Mouse (Mus musculus): Measurements from ENCODE around the gene Crim1. TPM values are rescaled to one million over a fixed set of nuclear protein-coding genes. Genes with fewer than 3 reads are reported as not detected.

Crim1 gene
- polyA plus RNA-seq, 1 experiment, result 19.2 TPM

- no peaks in the 10 kb centered on the region; the same call in 1 of the 2 replicates for H3K27me3 ChIP-seq (ENCODE audit: control insufficient read depth, insufficient read depth, low read length)
- H3K36me3 ChIP-seq (ENCODE audit: control insufficient read depth, insufficient read depth, low read length), result no peaks in the 10 kb centered on the region
- WGBS, result under 1% methylated on average over 73 of the region's 73 CpGs
- peak overlapping the region; percentile 46 for H3K4me3 ChIP-seq (ENCODE audit: control insufficient read depth, insufficient read depth, low read length)
- no peak overlapping the region for H3K27ac ChIP-seq (ENCODE audit: control insufficient read depth, insufficient read depth, low read length)
- peak; percentile 50 for DNase-seq
- no peak for TF ChIP-seq POLR2A (IDR thresholded peaks at IDR 0.05; ENCODE audit: control insufficient read depth, extremely low read depth, insufficient read depth, low read length, poor library complexity)
- TF ChIP-seq CTCF (IDR thresholded peaks at IDR 0.05; ENCODE audit: borderline replicate concordance, control insufficient read depth, extremely low read depth, insufficient read depth, low read length, poor library complexity), result no peak
- peaks cover 11% of the 10 kb centered on the region for H3K4me1 ChIP-seq (replicated peaks; ENCODE audit: control insufficient read depth, insufficient read depth, low read length)
These were observed 643 bp downstream of the Crim1 start for GRCm38 (mm10) chr17:78200561-78201220.

- Histone ChIP-seq H3K36me3 (ENCODE audit: control insufficient read depth, insufficient read depth, low read length) (no peaks in the 10 kb centered on the region), H3K4me1 (replicated peaks; ENCODE audit: control insufficient read depth, insufficient read depth, low read length) (peaks cover 11% of the 10 kb centered on the region), H3K27me3 (ENCODE audit: control insufficient read depth, insufficient read depth, low read length) (no peaks in the 10 kb centered on the region; the same call in 1 of the 2 replicates), H3K27ac (ENCODE audit: control insufficient read depth, insufficient read depth, low read length) (no peak overlapping the region), H3K4me3 (ENCODE audit: control insufficient read depth, insufficient read depth, low read length) (peak overlapping the region; percentile 46)
- TF ChIP-seq CTCF (IDR thresholded peaks at IDR 0.05; ENCODE audit: borderline replicate concordance, control insufficient read depth, extremely low read depth, insufficient read depth, low read length, poor library complexity), result no peak
- TF ChIP-seq POLR2A (IDR thresholded peaks at IDR 0.05; ENCODE audit: control insufficient read depth, extremely low read depth, insufficient read depth, low read length, poor library complexity), result no peak
- 5% methylated on average over 39 of the region's 39 CpGs for WGBS
- DNase-seq, result peak; percentile 44
These were observed 1.4 kb downstream of the Crim1 start for GRCm38 (mm10) chr17:78201221-78202058.

GRCm38 (mm10) chr17:78202221-78202620 is 2.2 kb downstream of the Crim1 start:
- Histone ChIP-seq H3K4me1 (replicated peaks; ENCODE audit: control insufficient read depth, insufficient read depth, low read length) (peaks cover 11% of the 10 kb centered on the region), H3K27ac (ENCODE audit: control insufficient read depth, insufficient read depth, low read length) (no peak overlapping the region), H3K36me3 (ENCODE audit: control insufficient read depth, insufficient read depth, low read length) (no peaks in the 10 kb centered on the region), H3K4me3 (ENCODE audit: control insufficient read depth, insufficient read depth, low read length) (no peak overlapping the region), H3K27me3 (ENCODE audit: control insufficient read depth, insufficient read depth, low read length) (no peaks in the 10 kb centered on the region; the same call in 1 of the 2 replicates)
- WGBS, result 32% methylated on average over 5 of the region's 5 CpGs
- TF ChIP-seq POLR2A (IDR thresholded peaks at IDR 0.05; ENCODE audit: control insufficient read depth, extremely low read depth, insufficient read depth, low read length, poor library complexity) (no peak), CTCF (IDR thresholded peaks at IDR 0.05; ENCODE audit: borderline replicate concordance, control insufficient read depth, extremely low read depth, insufficient read depth, low read length, poor library complexity) (no peak)
- no peak for DNase-seq

GRCm38 (mm10) chr17:78202756-78203155 is 2.7 kb downstream of the Crim1 start:
- WGBS, result 92% methylated on average over 3 of the region's 3 CpGs
- no peak overlapping the region for H3K4me3 ChIP-seq (ENCODE audit: control insufficient read depth, insufficient read depth, low read length)
- peaks cover 11% of the 10 kb centered on the region for H3K4me1 ChIP-seq (replicated peaks; ENCODE audit: control insufficient read depth, insufficient read depth, low read length)

GRCm38 (mm10) chr17:78203478-78203877 is 3.4 kb downstream of the Crim1 start:
- Histone ChIP-seq H3K27ac (ENCODE audit: control insufficient read depth, insufficient read depth, low read length) (no peak overlapping the region), H3K4me3 (ENCODE audit: control insufficient read depth, insufficient read depth, low read length) (no peak overlapping the region), H3K36me3 (ENCODE audit: control insufficient read depth, insufficient read depth, low read length) (no peaks in the 10 kb centered on the region), H3K27me3 (ENCODE audit: control insufficient read depth, insufficient read depth, low read length) (no peaks in the 10 kb centered on the region; the same call in 1 of the 2 replicates), H3K4me1 (replicated peaks; ENCODE audit: control insufficient read depth, insufficient read depth, low read length) (peaks cover 11% of the 10 kb centered on the region)
- no peak for DNase-seq
- TF ChIP-seq CTCF (IDR thresholded peaks at IDR 0.05; ENCODE audit: borderline replicate concordance, control insufficient read depth, extremely low read depth, insufficient read depth, low read length, poor library complexity) (no peak), POLR2A (IDR thresholded peaks at IDR 0.05; ENCODE audit: control insufficient read depth, extremely low read depth, insufficient read depth, low read length, poor library complexity) (no peak)
- 51% methylated on average over 5 of the region's 5 CpGs for WGBS

More at GRCm38 (mm10) chr17:78202756-78203155, 2.7 kb downstream of the Crim1 start:
- H3K27ac ChIP-seq (ENCODE audit: control insufficient read depth, insufficient read depth, low read length), result no peak overlapping the region
- no peaks in the 10 kb centered on the region for H3K36me3 ChIP-seq (ENCODE audit: control insufficient read depth, insufficient read depth, low read length)
- TF ChIP-seq CTCF (IDR thresholded peaks at IDR 0.05; ENCODE audit: borderline replicate concordance, control insufficient read depth, extremely low read depth, insufficient read depth, low read length, poor library complexity), result no peak
- TF ChIP-seq POLR2A (IDR thresholded peaks at IDR 0.05; ENCODE audit: control insufficient read depth, extremely low read depth, insufficient read depth, low read length, poor library complexity), result no peak
- H3K27me3 ChIP-seq (ENCODE audit: control insufficient read depth, insufficient read depth, low read length), result no peaks in the 10 kb centered on the region; the same call in 1 of the 2 replicates
- no peak for DNase-seq

- Histone ChIP-seq H3K27me3 (ENCODE audit: control insufficient read depth, insufficient read depth, low read length) (no peaks in the 10 kb centered on the region; the same call in 1 of the 2 replicates), H3K36me3 (ENCODE audit: control insufficient read depth, insufficient read depth, low read length) (no peaks in the 10 kb centered on the region), H3K4me1 (replicated peaks; ENCODE audit: control insufficient read depth, insufficient read depth, low read length) (no peaks in the 10 kb centered on the region), H3K27ac (ENCODE audit: control insufficient read depth, insufficient read depth, low read length) (no peak overlapping the region), H3K4me3 (ENCODE audit: control insufficient read depth, insufficient read depth, low read length) (no peak overlapping the region)
- TF ChIP-seq CTCF (IDR thresholded peaks at IDR 0.05; ENCODE audit: borderline replicate concordance, control insufficient read depth, extremely low read depth, insufficient read depth, low read length, poor library complexity), result no peak
- TF ChIP-seq POLR2A (IDR thresholded peaks at IDR 0.05; ENCODE audit: control insufficient read depth, extremely low read depth, insufficient read depth, low read length, poor library complexity), result no peak
- 84% methylated on average over 2 of the region's 2 CpGs for WGBS
- no peak for DNase-seq
These were observed 6.4 kb downstream of the Crim1 start for GRCm38 (mm10) chr17:78206421-78206820.
